Mouse (Mus musculus): ENCODE results near the gene Ramp1. TPM values are rescaled to one million over a fixed set of nuclear protein-coding genes. Genes with fewer than 3 reads are reported as not detected.

Ramp1 gene
- polyA plus RNA-seq, 1 experiment, result 23.5 TPM

DNA sequence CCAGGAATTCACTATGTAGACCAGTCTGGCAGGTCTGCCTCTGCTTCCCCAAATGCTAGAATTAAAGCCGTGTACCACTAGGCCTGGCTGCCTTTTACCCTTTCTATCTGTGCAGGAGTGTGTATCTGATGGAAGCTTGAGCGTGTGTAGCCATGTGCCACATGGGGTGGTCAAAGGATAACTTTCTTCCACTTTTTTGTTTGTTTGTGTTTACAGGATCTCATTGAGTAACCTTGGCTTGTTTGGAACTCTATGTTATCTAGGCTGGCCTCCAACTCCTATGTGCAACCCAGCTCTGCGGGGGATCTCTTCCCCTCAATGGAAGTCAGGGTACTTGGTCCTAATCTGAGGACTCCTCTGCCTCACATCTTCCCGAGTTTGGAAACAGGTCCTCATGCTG, 69.3 kb downstream of the Ramp1 start:
- TF ChIP-seq CTCF (IDR thresholded peaks at IDR 0.05; ENCODE audit: extremely low read depth, insufficient read length, insufficient replicate concordance, low read depth, low read length), result no peak
- no peak for TF ChIP-seq POLR2A (IDR thresholded peaks at IDR 0.05; ENCODE audit: low read depth, low read length)
- Histone ChIP-seq H3K27ac (ENCODE audit: insufficient read depth, low read depth, low read length) (peak overlapping the region; percentile 61), H3K36me3 (ENCODE audit: control insufficient read depth, insufficient read depth, low read length) (no peaks in the 10 kb centered on the region), H3K4me1 (ENCODE audit: control insufficient read depth, insufficient read depth, insufficient read length, low read length) (peaks cover 19% of the 10 kb centered on the region; the same call in 1 of the 2 replicates), H3K4me3 (ENCODE audit: low read depth, low read length) (no peak overlapping the region), H3K27me3 (ENCODE audit: control insufficient read depth, insufficient read depth, low read length) (no peaks in the 10 kb centered on the region)
- WGBS, result 43% methylated on average over 4 of the region's 4 CpGs

DNA sequence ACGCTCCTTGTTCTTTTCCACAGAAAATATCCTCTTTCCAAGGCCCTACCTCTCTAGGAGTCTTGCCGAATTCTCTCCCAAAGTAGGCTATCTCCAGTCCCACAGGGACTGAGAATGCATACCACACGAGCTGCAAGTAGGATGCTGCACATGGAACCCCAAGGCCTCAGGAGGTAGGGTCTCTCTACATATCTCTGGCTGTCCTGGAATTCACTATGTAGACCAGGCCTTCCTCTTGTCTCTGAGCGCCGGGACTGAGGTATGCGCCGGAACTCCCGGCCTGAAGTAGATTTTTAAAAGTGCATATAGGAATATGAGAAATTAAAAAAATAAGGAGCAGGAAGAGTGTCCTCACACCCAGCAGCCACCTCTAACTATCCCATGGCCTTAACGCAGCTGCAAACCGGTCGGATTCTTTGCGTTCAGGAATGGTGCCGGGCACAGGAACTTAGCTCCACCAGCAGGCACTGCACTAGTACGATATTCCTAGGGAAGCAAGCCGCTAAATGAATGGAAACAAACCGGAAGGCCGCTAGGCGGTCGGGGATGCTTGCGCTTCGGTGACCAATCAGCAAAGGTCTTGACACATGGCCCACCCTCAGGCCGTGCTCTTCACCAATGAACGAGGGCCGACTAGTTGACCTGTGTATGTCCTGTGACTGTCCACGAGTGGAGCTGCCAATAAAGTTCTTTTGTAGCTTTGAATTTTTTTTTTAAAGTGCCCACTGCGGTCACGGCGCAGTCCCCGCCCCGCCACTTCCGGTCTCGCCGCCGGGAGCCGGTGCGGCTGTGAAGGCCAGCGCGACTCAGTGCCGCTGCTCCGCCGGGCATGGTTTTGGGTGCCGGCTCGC, 70.2 kb downstream of the Ramp1 start, which contains the start of gene Ube2f:
Gene Ube2f, plus strand, starts transcription at position 741 of the 851 bp plus-strand sequence.
- WGBS, result 1% methylated on average over 43 of the region's 43 CpGs
- Histone ChIP-seq H3K4me1 (ENCODE audit: control insufficient read depth, insufficient read depth, insufficient read length, low read length) (peaks cover 19% of the 10 kb centered on the region; the same call in 1 of the 2 replicates), H3K36me3 (ENCODE audit: control insufficient read depth, insufficient read depth, low read length) (no peaks in the 10 kb centered on the region), H3K27me3 (ENCODE audit: control insufficient read depth, insufficient read depth, low read length) (no peaks in the 10 kb centered on the region), H3K4me3 (ENCODE audit: low read depth, low read length) (peak within 1 kb of the TSS; percentile 78), H3K27ac (ENCODE audit: insufficient read depth, low read depth, low read length) (peak within 1 kb of the TSS; percentile 67)
- TF ChIP-seq POLR2A (IDR thresholded peaks at IDR 0.05; ENCODE audit: low read depth, low read length), result peak; percentile 41
- peak; percentile 52 for TF ChIP-seq CTCF (IDR thresholded peaks at IDR 0.05; ENCODE audit: extremely low read depth, insufficient read length, insufficient replicate concordance, low read depth, low read length)

DNA sequence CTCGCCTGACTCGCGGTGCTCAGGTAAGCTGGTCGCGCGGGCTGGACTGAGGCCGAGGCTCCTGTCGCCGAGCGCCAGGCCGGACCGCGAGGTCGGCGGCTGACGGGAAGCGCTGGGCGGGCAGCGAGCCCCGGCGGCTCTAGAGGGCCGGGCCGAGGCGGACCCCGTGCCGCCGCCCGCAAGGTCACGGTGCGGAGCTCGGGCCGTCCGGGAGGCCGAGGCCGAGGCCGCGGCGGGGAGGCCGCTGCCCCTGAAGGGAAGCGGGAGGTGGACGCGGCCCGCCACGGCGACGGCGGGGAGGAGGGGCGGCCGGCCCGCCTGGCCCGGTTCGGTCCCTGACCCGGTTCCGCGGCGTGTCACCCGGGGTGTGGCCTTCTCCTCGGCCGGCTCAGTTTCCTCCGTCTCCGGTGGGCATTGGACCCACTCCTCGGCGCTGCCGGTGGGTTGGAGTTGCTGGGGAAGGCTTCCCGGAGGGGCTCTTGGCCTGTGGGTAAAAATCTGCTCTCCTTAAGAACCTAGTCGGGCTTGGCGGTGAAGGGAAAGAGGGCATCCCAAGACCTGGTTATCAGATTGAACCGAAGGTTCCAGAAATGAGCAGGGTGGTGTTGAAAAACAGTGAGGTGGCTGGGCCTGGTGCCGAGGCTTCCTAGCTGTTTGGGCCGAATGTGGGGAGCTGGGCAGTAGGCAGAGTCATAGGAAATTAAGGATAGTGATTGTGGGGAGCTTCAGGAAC, 71.0 kb downstream of the Ramp1 start:
- Histone ChIP-seq H3K27me3 (ENCODE audit: control insufficient read depth, insufficient read depth, low read length) (no peaks in the 10 kb centered on the region), H3K4me1 (ENCODE audit: control insufficient read depth, insufficient read depth, insufficient read length, low read length) (peaks cover 19% of the 10 kb centered on the region; the same call in 1 of the 2 replicates), H3K27ac (ENCODE audit: insufficient read depth, low read depth, low read length) (peak overlapping the region; percentile 48; the same call in 1 of the 2 replicates), H3K4me3 (ENCODE audit: low read depth, low read length) (peak overlapping the region; percentile 78), H3K36me3 (ENCODE audit: control insufficient read depth, insufficient read depth, low read length) (0 out of 2 replicates have a peak, but pooled peaks cover 3% of the 10 kb centered on the region)
- under 1% methylated on average over 68 of the region's 70 CpGs for WGBS
- TF ChIP-seq POLR2A (IDR thresholded peaks at IDR 0.05; ENCODE audit: low read depth, low read length), result no peak
- no peak for TF ChIP-seq CTCF (IDR thresholded peaks at IDR 0.05; ENCODE audit: extremely low read depth, insufficient read length, insufficient replicate concordance, low read depth, low read length)

GRCm38 (mm10) chr1:91251148-91251650, 71.6 kb downstream of the Ramp1 start:
- Histone ChIP-seq H3K36me3 (ENCODE audit: control insufficient read depth, insufficient read depth, low read length) (0 out of 2 replicates have a peak, but pooled peaks cover 4% of the 10 kb centered on the region), H3K27ac (ENCODE audit: insufficient read depth, low read depth, low read length) (peak overlapping the region; percentile 48), H3K27me3 (ENCODE audit: control insufficient read depth, insufficient read depth, low read length) (no peaks in the 10 kb centered on the region), H3K4me1 (ENCODE audit: control insufficient read depth, insufficient read depth, insufficient read length, low read length) (peaks cover 19% of the 10 kb centered on the region; the same call in 1 of the 2 replicates), H3K4me3 (ENCODE audit: low read depth, low read length) (peak overlapping the region; percentile 78)
- TF ChIP-seq POLR2A (IDR thresholded peaks at IDR 0.05; ENCODE audit: low read depth, low read length) (no peak), CTCF (IDR thresholded peaks at IDR 0.05; ENCODE audit: extremely low read depth, insufficient read length, insufficient replicate concordance, low read depth, low read length) (no peak)
- 32% methylated on average over 5 of the region's 5 CpGs for WGBS

DNA sequence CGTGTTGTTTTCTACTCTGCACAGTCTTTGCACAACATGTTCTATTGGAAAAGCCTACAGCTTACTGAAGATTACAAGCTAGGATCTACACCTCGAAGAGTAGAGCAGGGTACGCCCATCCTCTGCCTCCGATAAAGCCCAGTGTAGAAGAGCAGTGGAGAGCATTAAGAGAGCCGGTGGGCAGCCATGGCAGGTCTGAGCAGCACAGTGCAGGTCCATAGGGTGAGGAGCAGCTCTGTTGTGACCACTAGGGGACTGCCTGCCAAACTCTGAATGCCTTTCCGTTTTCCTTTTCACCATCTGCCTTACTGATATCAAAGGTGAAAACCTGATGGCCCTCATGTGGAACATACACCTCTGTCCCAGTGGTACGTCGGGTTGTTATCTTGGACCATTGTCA, 72.3 kb downstream of the Ramp1 start:
- 39% methylated on average over 8 of the region's 8 CpGs for WGBS
- Histone ChIP-seq H3K27ac (ENCODE audit: insufficient read depth, low read depth, low read length) (no peak overlapping the region), H3K4me1 (ENCODE audit: control insufficient read depth, insufficient read depth, insufficient read length, low read length) (peaks cover 19% of the 10 kb centered on the region; the same call in 1 of the 2 replicates), H3K4me3 (ENCODE audit: low read depth, low read length) (no peak overlapping the region), H3K36me3 (ENCODE audit: control insufficient read depth, insufficient read depth, low read length) (peaks cover 6% of the 10 kb centered on the region; the same call in 1 of the 2 replicates), H3K27me3 (ENCODE audit: control insufficient read depth, insufficient read depth, low read length) (no peaks in the 10 kb centered on the region)
- peak; percentile 55; the same call in 1 of the 2 replicates for TF ChIP-seq CTCF (IDR thresholded peaks at IDR 0.05; ENCODE audit: extremely low read depth, insufficient read length, insufficient replicate concordance, low read depth, low read length)
- no peak for TF ChIP-seq POLR2A (IDR thresholded peaks at IDR 0.05; ENCODE audit: low read depth, low read length)

DNA sequence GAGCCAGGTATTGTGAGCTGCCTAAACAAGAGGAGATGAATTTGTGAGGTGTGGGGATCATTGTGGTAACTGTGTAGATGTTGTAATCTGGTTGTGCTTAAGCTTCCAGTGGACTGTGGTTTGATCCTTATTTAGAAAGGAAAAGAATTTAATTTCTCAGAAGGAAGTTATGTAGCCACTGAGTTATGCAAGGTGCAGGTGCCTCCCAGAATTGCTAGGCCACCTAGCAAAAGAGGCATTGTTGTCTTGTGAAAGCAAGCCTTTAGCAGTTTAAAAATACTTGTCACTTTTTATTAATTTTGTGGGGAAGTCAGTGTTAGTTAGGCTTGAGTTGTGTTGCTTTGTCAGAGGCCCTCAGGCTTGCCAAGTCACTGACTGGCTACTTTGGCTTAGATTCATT, 78.3 kb downstream of the Ramp1 start:
- Histone ChIP-seq H3K27me3 (ENCODE audit: control insufficient read depth, insufficient read depth, low read length) (no peaks in the 10 kb centered on the region), H3K4me3 (ENCODE audit: low read depth, low read length) (no peak overlapping the region), H3K4me1 (ENCODE audit: control insufficient read depth, insufficient read depth, insufficient read length, low read length) (peaks cover 3% of the 10 kb centered on the region; the same call in 1 of the 2 replicates), H3K36me3 (ENCODE audit: control insufficient read depth, insufficient read depth, low read length) (peaks cover 6% of the 10 kb centered on the region; the same call in 1 of the 2 replicates), H3K27ac (ENCODE audit: insufficient read depth, low read depth, low read length) (no peak overlapping the region)
- TF ChIP-seq POLR2A (IDR thresholded peaks at IDR 0.05; ENCODE audit: low read depth, low read length), result no peak
- no peak for TF ChIP-seq CTCF (IDR thresholded peaks at IDR 0.05; ENCODE audit: extremely low read depth, insufficient read length, insufficient replicate concordance, low read depth, low read length)

Data from small intestine, adult 2 months (tissue).